Mouse (Mus musculus) neural tube, embryonic 13.5 days (tissue): ENCODE data around the gene Dnajc7. TPM values are rescaled to one million over a fixed set of nuclear protein-coding genes. Genes with fewer than 3 reads are reported as not detected.
A peak's percentile ranks its signal among the peaks of the same experiment; 100 is the strongest.
"Not testable (repeated sequence)": the region's sequence is repeated elsewhere in the genome, so short reads cannot be mapped to it uniquely, and the experiment has no call there.

ENCODE experiments used
- ATAC-seq: fragments of 200-750 bp; cut with Nextera tagmentation; 2 replicates; pipeline ENCODE4 v1.8.0; 2017; ENCODE audit warnings: low read depth, mild to moderate bottlenecking, moderate TSS enrichment, moderate library complexity
- H3K27ac ChIP-seq: fragments of 300-500 bp; sonication (generic); replicated peaks from 2 replicates; pipeline ENCODE4 v1.5.1; 2015; ENCODE audit warnings: moderate library complexity, mild to moderate bottlenecking, inconsistent platforms
- H3K27me3 ChIP-seq: fragments of 300-500 bp; sonication (generic); 2 replicates; pipeline ENCODE4 v1.6.1; 2015; ENCODE audit warnings: mild to moderate bottlenecking, inconsistent platforms
- H3K36me3 ChIP-seq: fragments of 300-500 bp; sonication (generic); 2 replicates; pipeline ENCODE4 v1.6.1; 2015; ENCODE audit warnings: mild to moderate bottlenecking, inconsistent platforms
- H3K4me1 ChIP-seq: fragments of 300-500 bp; sonication (generic); replicated peaks from 2 replicates; pipeline ENCODE4 v1.6.1; 2015; ENCODE audit warnings: inconsistent platforms
- H3K4me2 ChIP-seq: fragments of 300-500 bp; sonication (generic); 2 replicates; pipeline ENCODE4 v1.6.1; 2015; ENCODE audit warnings: inconsistent platforms, mild to moderate bottlenecking, moderate library complexity
- H3K4me3 ChIP-seq: fragments of 300-500 bp; sonication (generic); 2 replicates; pipeline ENCODE4 v1.5.1; 2015; ENCODE audit warnings: mild to moderate bottlenecking, inconsistent platforms
- H3K9ac ChIP-seq: fragments of 300-500 bp; sonication (generic); 2 replicates; pipeline ENCODE4 v1.6.1; 2015; ENCODE audit warnings: moderate library complexity, mild to moderate bottlenecking, inconsistent platforms
- H3K9me3 ChIP-seq: fragments of 300-500 bp; sonication (generic); 2 replicates; pipeline ENCODE4 v1.6.1; 2016; ENCODE audit warnings: inconsistent platforms
- WGBS: fragments of 180-500 bp; shearing (Covaris S2); methylation state at CpG from one replicate; pipeline ENCODE4 v1.1.7; 2015; 5-methylcytosine and 5-hydroxymethylcytosine counted together
- polyA plus RNA-seq: library from polyadenylated mRNA; unstranded; fragments of >200 nt; fragmentation: Nextera tagmentation; extraction: Ambion mirVana; gene quantifications from 2 replicates; pipeline ENCODE4 v1.2.1, GENCODE M21; 2015

Gene Dnajc7
- polyA plus RNA-seq, 1 experiment from 2014 or later, result 304 TPM

- H3K4me2 ChIP-seq, result no peak overlapping the region
- 69% methylated on average over 7 of the region's 7 CpGs for WGBS
- H3K4me1 ChIP-seq, result 0 out of 2 replicates have a peak, but pooled peaks cover 2% of the 10 kb centered on the region
- ATAC-seq, result no peak
- no peaks in the 10 kb centered on the region for H3K27me3 ChIP-seq
- H3K4me3 ChIP-seq, result no peak overlapping the region
- H3K27ac ChIP-seq, result no peak overlapping the region
- no peak overlapping the region for H3K9ac ChIP-seq
- peaks cover 99% of the 10 kb centered on the region for H3K36me3 ChIP-seq
- H3K9me3 ChIP-seq, result no peaks in the 10 kb centered on the region
Observed at GRCm38 (mm10) chr11:100594608-100595007, 25.4 kb downstream of the Dnajc7 start.

- H3K9me3 ChIP-seq, result no peaks in the 10 kb centered on the region
- no peak for ATAC-seq
- no peak overlapping the region for H3K27ac ChIP-seq
- no peak overlapping the region for H3K4me2 ChIP-seq
- no peaks in the 10 kb centered on the region for H3K27me3 ChIP-seq
- H3K9ac ChIP-seq, result no peak overlapping the region
- peaks cover 99% of the 10 kb centered on the region for H3K36me3 ChIP-seq
- 91% methylated on average over 11 of the region's 11 CpGs for WGBS
- H3K4me3 ChIP-seq, result no peak overlapping the region
- H3K4me1 ChIP-seq, result 0 out of 2 replicates have a peak, but pooled peaks cover 2% of the 10 kb centered on the region
Observed at GRCm38 (mm10) chr11:100592346-100593046, 27.5 kb downstream of the Dnajc7 start.

GRCm38 (mm10) chr11:100588462-100588861, 31.5 kb downstream of the Dnajc7 start:
- Histone ChIP-seq H3K36me3 (peaks cover 100% of the 10 kb centered on the region), H3K27ac (no peak overlapping the region), H3K27me3 (no peaks in the 10 kb centered on the region), H3K4me3 (no peak overlapping the region), H3K9ac (no peak overlapping the region), H3K4me2 (no peak overlapping the region), H3K4me1 (no peaks in the 10 kb centered on the region), H3K9me3 (no peaks in the 10 kb centered on the region)
- no peak for ATAC-seq
- 95% methylated on average over 2 of the region's 2 CpGs for WGBS

GRCm38 (mm10) chr11:100585148-100585547, 34.8 kb downstream of the Dnajc7 start:
- ATAC-seq, result no peak
- H3K4me3 ChIP-seq, result no peak overlapping the region
- H3K9ac ChIP-seq, result no peak overlapping the region
- H3K4me1 ChIP-seq, result no peaks in the 10 kb centered on the region; the same call in 1 of the 2 replicates
- 94% methylated on average over 3 of the region's 3 CpGs for WGBS
- no peaks in the 10 kb centered on the region for H3K27me3 ChIP-seq
- H3K27ac ChIP-seq, result no peak overlapping the region
- H3K9me3 ChIP-seq, result no peaks in the 10 kb centered on the region
- H3K4me2 ChIP-seq, result no peak overlapping the region
- H3K36me3 ChIP-seq, result peaks cover 100% of the 10 kb centered on the region

- WGBS, result 90% methylated on average over 7 of the region's 7 CpGs
Observed at GRCm38 (mm10) chr11:100584561-100584961, 35.4 kb downstream of the Dnajc7 start.

GRCm38 (mm10) chr11:100582836-100583235, 37.1 kb downstream of the Dnajc7 start:
- WGBS, result 91% methylated on average over 2 of the region's 2 CpGs
- no peak overlapping the region for H3K27ac ChIP-seq
- H3K27me3 ChIP-seq, result no peaks in the 10 kb centered on the region
- ATAC-seq, result no peak
- peaks cover 7% of the 10 kb centered on the region for H3K4me1 ChIP-seq
- no peak overlapping the region for H3K4me3 ChIP-seq
- H3K9ac ChIP-seq, result no peak overlapping the region
- H3K4me2 ChIP-seq, result no peak overlapping the region
- H3K36me3 ChIP-seq, result peaks cover 98% of the 10 kb centered on the region
- no peaks in the 10 kb centered on the region for H3K9me3 ChIP-seq

More at GRCm38 (mm10) chr11:100584561-100584961, 35.4 kb downstream of the Dnajc7 start:
- Histone ChIP-seq H3K9ac (no peak overlapping the region), H3K27ac (no peak overlapping the region), H3K4me3 (no peak overlapping the region), H3K4me2 (no peak overlapping the region), H3K36me3 (peaks cover 100% of the 10 kb centered on the region), H3K9me3 (no peaks in the 10 kb centered on the region), H3K4me1 (no peaks in the 10 kb centered on the region; the same call in 1 of the 2 replicates), H3K27me3 (no peaks in the 10 kb centered on the region)
- ATAC-seq, result no peak

GRCm38 (mm10) chr11:100582413-100582812, 37.6 kb downstream of the Dnajc7 start:
- not testable (repeated sequence) for H3K27ac ChIP-seq, H3K4me3 ChIP-seq, H3K4me2 ChIP-seq, H3K9me3 ChIP-seq, H3K9ac ChIP-seq, H3K27me3 ChIP-seq, H3K4me1 ChIP-seq, ATAC-seq
- WGBS, result 93% methylated on average over 1 of the region's 1 CpGs
- peaks cover 94% of the 10 kb centered on the region for H3K36me3 ChIP-seq

GRCm38 (mm10) chr11:100581756-100582155, 38.2 kb downstream of the Dnajc7 start:
- peaks cover 7% of the 10 kb centered on the region for H3K4me1 ChIP-seq
- no peak; the same call in 1 of the 2 replicates for ATAC-seq
- no peak overlapping the region for H3K9ac ChIP-seq
- H3K4me3 ChIP-seq, result no peak overlapping the region
- H3K9me3 ChIP-seq, result no peaks in the 10 kb centered on the region
- 57% methylated on average over 4 of the region's 4 CpGs for WGBS
- no peaks in the 10 kb centered on the region for H3K27me3 ChIP-seq
- no peak overlapping the region; the same call in 1 of the 2 replicates for H3K27ac ChIP-seq
- H3K36me3 ChIP-seq, result peaks cover 88% of the 10 kb centered on the region
- no peak overlapping the region for H3K4me2 ChIP-seq

- peaks cover 73% of the 10 kb centered on the region for H3K36me3 ChIP-seq
- no peak overlapping the region for H3K27ac ChIP-seq
- peaks cover 19% of the 10 kb centered on the region for H3K4me1 ChIP-seq
- no peaks in the 10 kb centered on the region for H3K27me3 ChIP-seq
- H3K4me3 ChIP-seq, result no peak overlapping the region
- 84% methylated on average over 13 of the region's 13 CpGs for WGBS
- ATAC-seq, result no peak
- H3K9me3 ChIP-seq, result no peaks in the 10 kb centered on the region
- no peak overlapping the region for H3K9ac ChIP-seq
- no peak overlapping the region for H3K4me2 ChIP-seq
Observed at GRCm38 (mm10) chr11:100580275-100580674, 39.7 kb downstream of the Dnajc7 start.

GRCm38 (mm10) chr11:100579116-100579799, 40.7 kb downstream of the Dnajc7 start:
- Histone ChIP-seq H3K36me3 (peaks cover 63% of the 10 kb centered on the region), H3K9me3 (no peaks in the 10 kb centered on the region), H3K27ac (no peak overlapping the region), H3K4me1 (peaks cover 28% of the 10 kb centered on the region), H3K4me2 (no peak overlapping the region), H3K9ac (no peak overlapping the region), H3K4me3 (no peak overlapping the region), H3K27me3 (no peaks in the 10 kb centered on the region)
- 93% methylated on average over 9 of the region's 9 CpGs for WGBS
- no peak for ATAC-seq

- no peak for ATAC-seq
- Histone ChIP-seq H3K4me2 (no peak overlapping the region), H3K36me3 (peaks cover 50% of the 10 kb centered on the region), H3K4me1 (peaks cover 28% of the 10 kb centered on the region), H3K4me3 (no peak overlapping the region), H3K27me3 (no peaks in the 10 kb centered on the region), H3K27ac (no peak overlapping the region), H3K9ac (no peak overlapping the region), H3K9me3 (no peaks in the 10 kb centered on the region)
- WGBS, result 71% methylated on average over 8 of the region's 8 CpGs
Observed at GRCm38 (mm10) chr11:100577852-100578599, 41.9 kb downstream of the Dnajc7 start.

GRCm38 (mm10) chr11:100576256-100576655, 43.7 kb downstream of the Dnajc7 start:
- Histone ChIP-seq H3K4me1 (peaks cover 33% of the 10 kb centered on the region), H3K36me3 (peaks cover 33% of the 10 kb centered on the region), H3K4me3 (peak overlapping the region; percentile 58; the same call in 1 of the 2 replicates), H3K9me3 (no peaks in the 10 kb centered on the region), H3K9ac (0 out of 2 replicates have a peak overlapping the region, but pooled peaks have one; percentile 78), H3K27me3 (peaks cover 15% of the 10 kb centered on the region; the same call in 1 of the 2 replicates), H3K27ac (no peak overlapping the region), H3K4me2 (peak overlapping the region; percentile 78)
- WGBS, result 69% methylated on average over 21 of the region's 21 CpGs
- no peak for ATAC-seq
